13 mouse cellular contexts compared by ENCODE assay signal in the genomic region with DNA sequence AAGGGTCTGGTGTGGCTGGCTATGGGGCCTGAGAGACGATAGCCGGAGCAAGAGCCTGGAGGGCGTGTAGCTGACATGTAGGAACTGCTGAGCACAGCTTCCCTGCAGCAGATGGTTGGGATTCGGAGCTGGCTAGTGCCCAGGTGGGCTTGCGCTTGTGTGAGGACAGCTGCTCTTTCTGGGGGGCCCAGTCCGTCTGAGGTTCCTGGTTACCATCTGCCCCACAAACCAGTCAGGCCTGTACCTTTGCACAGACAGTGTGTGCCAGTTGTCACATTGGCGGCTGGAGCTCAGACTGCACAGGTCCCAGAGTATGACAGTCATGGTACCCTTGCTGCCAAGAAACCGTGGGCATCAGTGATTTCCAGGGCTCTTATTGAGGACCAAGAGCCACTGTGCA. TPM values are rescaled to one million over a fixed set of nuclear protein-coding genes. Genes with fewer than 3 reads are reported as not detected.
DNase-seq lines count a peak whose midpoint lies in the region; ATAC-seq and TF ChIP-seq lines count a peak whose summit lies in the region.
"Had no signal": no experiment of that assay in that cellular context is flagged by ENCODE, and none has a peak within 500 bp of the region (broad histone marks: within the 10 kb centered on the region; RNA-seq: fewer than 3 reads in every experiment).

No protein-coding gene starts in this region.

- H3K4me1 ChIP-seq in heart, embryonic 13.5 days = peaks cover 100% of the 10 kb centered on the region
- H3K4me1 ChIP-seq in forebrain, postnatal 0 days (ENCODE audit: insufficient read depth) = no peaks in the 10 kb centered on the region
- H3K4me1 ChIP-seq in midbrain, embryonic 14.5 days (ENCODE audit: control insufficient read depth, insufficient read depth, low read length) = no peaks in the 10 kb centered on the region
- H3K4me1 ChIP-seq: embryonic facial prominence, embryonic 15.5 days had no signal

- no peaks in the 10 kb centered on the region for H3K9me3 ChIP-seq in heart, embryonic 13.5 days
- no peaks in the 10 kb centered on the region for H3K9me3 ChIP-seq in forebrain, postnatal 0 days (ENCODE audit: low read length)
- H3K9me3 ChIP-seq in midbrain, embryonic 14.5 days (ENCODE audit: control insufficient read depth, low read length) = no peaks in the 10 kb centered on the region
- H3K9me3 ChIP-seq: embryonic facial prominence, embryonic 15.5 days had no signal

- intact Hi-C loops in heart, postnatal 25 days (cut with DNase I) = no loop called here

- 80% methylated on average over 8 of the region's 8 CpGs for WGBS in heart, embryonic 13.5 days
- WGBS in forebrain, postnatal 0 days = 54% methylated on average over 8 of the region's 8 CpGs
- WGBS in midbrain, embryonic 14.5 days = 73% methylated on average over 8 of the region's 8 CpGs

- no peak for TF ChIP-seq CTCF in forebrain, postnatal 0 days (IDR thresholded peaks at IDR 0.05; ENCODE audit: low read depth)

- H3K9ac ChIP-seq in heart, embryonic 13.5 days = 0 out of 2 replicates have a peak overlapping the region, but pooled peaks have one; percentile 70
- H3K9ac ChIP-seq in forebrain, postnatal 0 days = no peak overlapping the region
- H3K9ac ChIP-seq in midbrain, embryonic 14.5 days (replicated peaks; ENCODE audit: low read length) = no peak overlapping the region
- H3K9ac ChIP-seq: embryonic facial prominence, embryonic 15.5 days had no signal

- H3K4me2 ChIP-seq in heart, embryonic 13.5 days = no peak overlapping the region
- no peak overlapping the region for H3K4me2 ChIP-seq in forebrain, postnatal 0 days (ENCODE audit: low read depth)
- H3K4me2 ChIP-seq in midbrain, embryonic 14.5 days (ENCODE audit: low read length) = no peak overlapping the region
- H3K4me2 ChIP-seq: embryonic facial prominence, embryonic 15.5 days had no signal

- ATAC-seq in heart, embryonic 13.5 days (ENCODE audit: extremely low read depth, insufficient number of reproducible peaks, low FRiP score, low TSS enrichment) = no peak
- no peak for ATAC-seq in forebrain, postnatal 0 days
- no peak for ATAC-seq in midbrain, embryonic 14.5 days (ENCODE audit: low FRiP score, low TSS enrichment)

- H3K27ac ChIP-seq in heart, embryonic 13.5 days (replicated peaks) = 0 out of 2 replicates have a peak overlapping the region, but pooled peaks have one; percentile 20
- no peak overlapping the region for H3K27ac ChIP-seq in forebrain, postnatal 0 days (ENCODE audit: low read depth, low read length)
- peak overlapping the region; percentile 14; the same call in 1 of the 2 replicates for H3K27ac ChIP-seq in midbrain, embryonic 14.5 days (replicated peaks; ENCODE audit: low read depth, low read length)
- H3K27ac ChIP-seq: embryonic facial prominence, embryonic 15.5 days had no signal

- DNase-seq in heart, postnatal 25 days (ENCODE audit: low spot score) = no peak
- peak; percentile 42 for DNase-seq in right cerebral cortex, postnatal 4 days
- no peak for DNase-seq in right cerebral cortex, adult 2 months (ENCODE audit: low spot score in 2 of 2)
- peak; percentile 38 for DNase-seq in forebrain, postnatal 0 days
- no peak for DNase-seq in midbrain, embryonic 14.5 days
- DNase-seq in kidney, postnatal 14 days = no peak
- no peak for DNase-seq in Muller cell, postnatal 12 days (ENCODE audit: inconsistent ontology term)
- DNase-seq: gastrocnemius, postnatal 14 days; lung, adult 18-20 months had no signal

- H3K27me3 ChIP-seq in heart, embryonic 13.5 days (replicated peaks) = no peaks in the 10 kb centered on the region
- no peaks in the 10 kb centered on the region for H3K27me3 ChIP-seq in forebrain, postnatal 0 days (ENCODE audit: insufficient read depth, low read length)
- no peaks in the 10 kb centered on the region for H3K27me3 ChIP-seq in midbrain, embryonic 14.5 days (ENCODE audit: control insufficient read depth, insufficient read depth, low read length)
- H3K27me3 ChIP-seq: embryonic facial prominence, embryonic 15.5 days had no signal

- H3K36me3 ChIP-seq in heart, embryonic 13.5 days = peaks cover 71% of the 10 kb centered on the region
- no peaks in the 10 kb centered on the region for H3K36me3 ChIP-seq in forebrain, postnatal 0 days (ENCODE audit: insufficient read depth)
- H3K36me3 ChIP-seq in midbrain, embryonic 14.5 days (ENCODE audit: control insufficient read depth, insufficient read depth, low read length) = no peaks in the 10 kb centered on the region; the same call in 1 of the 2 replicates
- H3K36me3 ChIP-seq: embryonic facial prominence, embryonic 15.5 days had no signal

- no peak overlapping the region for H3K4me3 ChIP-seq in heart, embryonic 13.5 days
- H3K4me3 ChIP-seq in forebrain, postnatal 0 days (ENCODE audit: low read depth, low read length) = no peak overlapping the region
- no peak overlapping the region for H3K4me3 ChIP-seq in midbrain, embryonic 14.5 days (replicated peaks; ENCODE audit: low read depth, low read length)
- H3K4me3 ChIP-seq: embryonic facial prominence, embryonic 15.5 days had no signal

RNA-seq across cellular contexts. Expression of a gene that starts 25.9 kb away (rescaled TPM):
- 3.8 TPM in 2 replicates for polyA plus RNA-seq in heart, embryonic 13.5 days (2015; fragmentation: Nextera tagmentation; extraction: Ambion mirVana)
- 10 to 100 TPM; 21.3 to 22.6 TPM for total RNA-seq in heart, postnatal 25 days (2021)
- total RNA-seq in forebrain, postnatal 0 days (2014; rRNA removed) = 9.5 and 10.1 TPM in 2 replicates
- 0.87 and 1.1 TPM in 2 replicates for polyA plus RNA-seq in forebrain, postnatal 0 days (2015; fragmentation: Nextera tagmentation; extraction: Ambion mirVana)
- 2.3 TPM in 2 replicates for polyA plus RNA-seq in midbrain, embryonic 14.5 days (2014; fragmentation: Nextera tagmentation; extraction: Ambion mirVana)

RNA-seq across cellular contexts. Expression of a gene that starts 52.7 kb away (rescaled TPM):
- polyA plus RNA-seq in heart, embryonic 13.5 days (2015; fragmentation: Nextera tagmentation; extraction: Ambion mirVana) = not detected in 2 replicates
- not detected for total RNA-seq in heart, postnatal 25 days (2021)
- 0.77 TPM in 1 of 2 replicates, not detected in the other for total RNA-seq in forebrain, postnatal 0 days (2014; rRNA removed)
- polyA plus RNA-seq in forebrain, postnatal 0 days (2015; fragmentation: Nextera tagmentation; extraction: Ambion mirVana) = 0.27 TPM in 1 of 2 replicates, not detected in the other
- polyA plus RNA-seq in midbrain, embryonic 14.5 days (2014; fragmentation: Nextera tagmentation; extraction: Ambion mirVana) = not detected in 2 replicates
- total RNA-seq: gastrocnemius, postnatal 14 days; hematopoietic stem cell, adult 5-6 weeks had no signal
- polyA plus RNA-seq: large intestine, adult 2 months had no signal

Comparison
In these comparisons a context has a peak if more than half of its experiments do, and no peak if none do; other contexts are left out.
1. DNase-seq: peak in right cerebral cortex, postnatal 4 days (single experiment) and forebrain, postnatal 0 days (single experiment); none in heart, postnatal 25 days (single experiment), right cerebral cortex, adult 2 months (0 of 2), midbrain, embryonic 14.5 days (single experiment), kidney, postnatal 14 days (single experiment) and Muller cell, postnatal 12 days (single experiment).